Mouse (Mus musculus) right cerebral cortex, adult 18-20 months (tissue): ENCODE data around the gene Suclg2.

Experiments used
- DNase-seq: peaks from one replicate; pipeline ENCODE4 v3.0.0; 2022; ENCODE audit warnings: mixed read lengths

Gene Suclg2

GRCm38 (mm10) chr6:95445036-95445435, 273.6 kb downstream of the Suclg2 start:
- DNase-seq: no peak
